Mouse (Mus musculus) CH12.LX (cell line): ENCODE data around the gene Sufu. TPM values are rescaled to one million over a fixed set of nuclear protein-coding genes. Genes with fewer than 3 reads are reported as not detected.

Experiments used
- DNase-seq: peaks from one replicate; pipeline ENCODE4 v3.0.0-alpha.2; 2013; ENCODE audit errors: extremely low read depth
- H3K27ac ChIP-seq: 2 replicates; pipeline ENCODE4 v1.5.1; 2012; ENCODE audit warnings: low read depth, mild to moderate bottlenecking, control low read depth, moderate library complexity; ENCODE audit not compliant: insufficient read depth
- H3K27me3 ChIP-seq: replicated peaks from 2 replicates; pipeline ENCODE3; 2012; ENCODE audit warnings: inconsistent platforms
- H3K36me3 ChIP-seq, 2 experiments: replicated peaks in 1 of 2; 2 replicates each; pipeline versions ENCODE3 to v1.6.1; 2012; ENCODE audit warnings: inconsistent platforms in 1 of 2, low read length in 1 of 2, mild to moderate bottlenecking in 1 of 2, mixed read lengths in 1 of 2, moderate library complexity in 1 of 2; ENCODE audit not compliant: control insufficient read depth in 1 of 2, insufficient read depth in 1 of 2
- H3K4me1 ChIP-seq, 2 experiments: 2 replicates each; pipeline ENCODE4 v1.6.1; 2012; ENCODE audit warnings: inconsistent platforms in 1 of 2, moderate library complexity in 1 of 2; ENCODE audit not compliant: insufficient read depth in 2 of 2, control insufficient read depth in 1 of 2
- H3K4me2 ChIP-seq: 2 replicates; pipeline ENCODE4 v1.6.1; 2012; ENCODE audit warnings: low read depth, mild to moderate bottlenecking, control low read depth; ENCODE audit not compliant: poor library complexity, insufficient read depth, severe bottlenecking
- H3K4me3 ChIP-seq, 3 experiments: fragments of 150-350 bp in 1 of 3; sonication (generic) in 1 of 3; replicated peaks in 1 of 3; 2 replicates each; pipeline versions ENCODE3 to v1.5.1; 2011 to 2012; ENCODE audit warnings: low read depth in 2 of 3, low read length in 2 of 3, mild to moderate bottlenecking in 2 of 3, moderate library complexity in 2 of 3, control low read depth in 1 of 3, improper control_type of control experiment in 1 of 3, inconsistent platforms in 1 of 3, mixed read lengths in 1 of 3; ENCODE audit not compliant: poor library complexity in 1 of 3
- H3K79me2 ChIP-seq: replicated peaks from 2 replicates; pipeline ENCODE4 v1.6.1; 2012; ENCODE audit warnings: mild to moderate bottlenecking, moderate library complexity; ENCODE audit not compliant: control insufficient read depth, poor library complexity, insufficient read depth, severe bottlenecking; ENCODE audit errors: extremely low read depth
- H3K9ac ChIP-seq: 2 replicates; pipeline ENCODE4 v1.6.1; 2012; ENCODE audit warnings: low read depth, mild to moderate bottlenecking, control low read depth, moderate library complexity; ENCODE audit not compliant: insufficient read depth
- H3K9me3 ChIP-seq: replicated peaks from 2 replicates; pipeline ENCODE3; 2012; ENCODE audit warnings: low read length, inconsistent platforms, mixed read lengths
- CHD1 ChIP-seq: IDR thresholded peaks from 2 replicates; pipeline ENCODE4 v1.6.1; 2012; ENCODE audit warnings: low read depth, low read length, improper control_type of control experiment, inconsistent platforms
- CHD2 ChIP-seq: IDR thresholded peaks from 2 replicates; pipeline ENCODE4 v1.6.1; 2011; ENCODE audit warnings: low read length, improper control_type of control experiment
- E2F4 ChIP-seq: IDR thresholded peaks from 2 replicates; pipeline ENCODE4 v1.6.1; 2011; ENCODE audit warnings: low read depth, low read length, improper control_type of control experiment; ENCODE audit not compliant: insufficient replicate concordance
- ELF1 ChIP-seq: IDR thresholded peaks from 2 replicates; pipeline ENCODE4 v1.6.1; 2014; ENCODE audit warnings: low read depth, mild to moderate bottlenecking, inconsistent platforms, low read length, improper control_type of control experiment
- EP300 ChIP-seq: IDR thresholded peaks from 2 replicates; pipeline ENCODE4 v1.6.1; 2011; ENCODE audit warnings: low read length, improper control_type of control experiment
- GABPA ChIP-seq: IDR thresholded peaks from 2 replicates; pipeline ENCODE4 v1.6.1; 2012; ENCODE audit warnings: low read depth, low read length, improper control_type of control experiment, inconsistent platforms; ENCODE audit not compliant: insufficient replicate concordance
- HCFC1 ChIP-seq: IDR thresholded peaks from 2 replicates; pipeline ENCODE4 v1.6.1; 2012; ENCODE audit warnings: low read depth, mild to moderate bottlenecking, inconsistent platforms, low read length, improper control_type of control experiment
- JUND ChIP-seq: conservative IDR thresholded peaks from 2 replicates; pipeline ENCODE4 v1.6.1; 2011; ENCODE audit warnings: low read depth, low read length, improper control_type of control experiment
- MAFK ChIP-seq: IDR thresholded peaks from 2 replicates; pipeline ENCODE4 v1.6.1; 2011; ENCODE audit warnings: low read length, improper control_type of control experiment; ENCODE audit not compliant: insufficient replicate concordance
- MAZ ChIP-seq: IDR thresholded peaks from 2 replicates; pipeline ENCODE4 v1.6.1; 2012; ENCODE audit warnings: low read depth, mild to moderate bottlenecking, inconsistent platforms, low read length, improper control_type of control experiment, moderate library complexity
- MXI1 ChIP-seq: IDR thresholded peaks from 2 replicates; pipeline ENCODE4 v1.6.1; 2011; ENCODE audit warnings: mild to moderate bottlenecking, low read depth, low read length, improper control_type of control experiment
- NELFE ChIP-seq: IDR thresholded peaks from 2 replicates; pipeline ENCODE4 v1.6.1; 2011; ENCODE audit warnings: low read depth, low read length, improper control_type of control experiment
- NRF1 ChIP-seq: IDR thresholded peaks from 2 replicates; pipeline ENCODE4 v1.6.1; 2014; ENCODE audit warnings: low read depth, mild to moderate bottlenecking, inconsistent platforms, low read length, improper control_type of control experiment, moderate library complexity
- PAX5 ChIP-seq: IDR thresholded peaks from 2 replicates; pipeline ENCODE4 v1.6.1; 2012; ENCODE audit warnings: low read length, inconsistent platforms, mixed read lengths
- POLR2AphosphoS2 ChIP-seq: IDR thresholded peaks from 2 replicates; pipeline ENCODE4 v1.6.1; 2011; ENCODE audit warnings: low read depth, low read length, improper control_type of control experiment
- SIN3A ChIP-seq: IDR thresholded peaks from 2 replicates; pipeline ENCODE4 v1.6.1; 2012; ENCODE audit warnings: low read length, improper control_type of control experiment, inconsistent platforms
- TBP ChIP-seq: conservative IDR thresholded peaks from 2 replicates; pipeline ENCODE4 v1.6.1; 2011; ENCODE audit warnings: low read depth, low read length, improper control_type of control experiment
- UBTF ChIP-seq: IDR thresholded peaks from 2 replicates; pipeline ENCODE4 v1.6.1; 2012; ENCODE audit warnings: low read depth, mild to moderate bottlenecking, inconsistent platforms, low read length, improper control_type of control experiment, moderate library complexity
- USF1 ChIP-seq: IDR thresholded peaks from 2 replicates; pipeline ENCODE4 v1.6.1; 2014; ENCODE audit warnings: low read depth, mild to moderate bottlenecking, inconsistent platforms, low read length, improper control_type of control experiment
- ZC3H11A ChIP-seq: IDR thresholded peaks from 2 replicates; pipeline ENCODE4 v1.6.1; 2012; ENCODE audit warnings: low read depth, mild to moderate bottlenecking, inconsistent platforms, low read length, improper control_type of control experiment
- ZMIZ1 ChIP-seq: IDR thresholded peaks from 2 replicates; pipeline ENCODE4 v1.6.1; 2012; ENCODE audit warnings: low read depth, mild to moderate bottlenecking, inconsistent platforms, low read length, improper control_type of control experiment
- ZNF384 ChIP-seq: IDR thresholded peaks from 2 replicates; pipeline ENCODE4 v1.6.1; 2012; ENCODE audit warnings: low read depth, low read length, improper control_type of control experiment, inconsistent platforms
- dilution Hi-C: fragments of 300-500 bp; cut with MboI; formaldehyde crosslinking; loops from 2 replicates; pipeline ENCODE4 v1.14.3; 2020; ENCODE audit warnings: low sequenced_read_pairs; ENCODE audit not compliant: extremely low pct_unique_long_range_greater_than_20kb, extremely low pct_ligation_motif_present
- in situ Hi-C: fragments of 300-500 bp; cut with MboI; formaldehyde crosslinking; loops from 3 replicates; pipeline ENCODE4 v1.14.3; 2019; ENCODE audit warnings: low sequenced_read_pairs, low pct_ligation_motif_present, low pct_unique_long_range_greater_than_20kb, mixed read lengths
- polyA plus RNA-seq: library from polyadenylated mRNA; unstranded; fragments of >175 nt; gene quantifications from 2 replicates; pipeline ENCODE4 v1.2.1, GENCODE M21; 2012; ENCODE audit warnings: low read depth; ENCODE audit not compliant: insufficient read length
- total RNA-seq, 2 experiments: library from RNA; depleted of rRNA; stranded (reverse); fragments of 300-350 nt in 1 of 2; fragments of >200 nt in 1 of 2; gene quantifications; 2 replicates each; pipeline ENCODE4 v1.2.3; 2012 to 2014

Sufu gene
- total and polyA plus RNA-seq, 3 experiments: 3.6 to 22.6 (median 9.8) TPM

DNA sequence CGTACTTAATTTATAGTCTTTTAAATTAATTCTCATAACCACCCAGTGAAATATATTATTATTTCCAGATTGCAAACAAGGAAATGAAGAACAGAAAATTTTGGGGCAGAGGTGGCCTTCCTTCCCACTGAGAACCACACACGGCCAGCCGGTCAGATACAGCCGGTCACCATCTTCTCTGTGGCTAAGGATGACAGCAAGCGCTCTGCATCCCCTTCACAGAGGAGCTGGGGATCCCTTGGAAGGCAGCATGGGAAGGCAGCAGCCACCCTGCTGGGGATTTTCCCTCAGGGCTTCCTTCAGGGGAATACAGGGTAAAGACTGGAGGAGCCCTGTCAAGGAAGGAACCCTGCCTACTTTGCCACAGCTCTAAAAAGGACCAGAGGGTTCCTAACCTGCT, 136.8 kb downstream of the Sufu start:
- TF ChIP-seq NELFE (no peak), TBP (no peak), EP300 (no peak), ZMIZ1 (no peak), PAX5 (no peak)
- H3K4me2 ChIP-seq: no peak overlapping the region
- in situ Hi-C loops (no loop called here), dilution Hi-C loops (no loop called here)
- H3K36me3 ChIP-seq: peaks cover 0 to 9% of the 10 kb centered on the region in 2 experiments
- DNase-seq: no peak
- no peaks in the 10 kb centered on the region for H3K9me3 ChIP-seq
- no peaks in the 10 kb centered on the region for H3K27me3 ChIP-seq
- no peaks in the 10 kb centered on the region for H3K79me2 ChIP-seq
- H3K27ac ChIP-seq: no peak overlapping the region
- no peak overlapping the region for H3K9ac ChIP-seq
- H3K4me1 ChIP-seq: peaks cover 9 to 68% of the 10 kb centered on the region in 2 experiments
- H3K4me3 ChIP-seq: no peak overlapping the region

DNA sequence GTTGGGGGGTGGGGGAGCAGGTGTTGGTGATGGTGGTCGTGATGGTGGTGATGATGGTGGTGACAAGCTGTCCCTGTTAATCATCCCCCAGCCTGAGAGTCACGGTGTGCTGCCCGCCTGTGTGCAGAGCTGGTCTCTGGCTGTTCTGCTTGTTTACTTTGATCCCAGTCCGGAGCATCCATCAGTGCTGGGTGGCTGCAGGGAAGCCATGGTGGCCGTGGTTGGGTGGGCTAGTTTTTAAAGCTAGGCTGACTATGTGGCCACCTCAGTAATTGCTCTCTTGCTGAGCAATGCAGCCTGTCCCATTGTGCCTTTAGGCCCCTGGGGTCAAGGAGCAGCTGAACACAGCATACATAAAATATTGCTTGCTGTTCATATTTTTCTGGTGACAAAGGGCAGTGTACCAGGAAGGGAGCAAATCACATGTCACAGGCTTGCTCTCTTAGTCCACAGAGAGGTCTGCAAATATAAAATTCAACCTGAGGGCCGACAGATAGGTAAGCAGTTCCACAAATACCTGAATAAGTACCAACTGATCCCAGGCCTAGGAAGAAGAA, 137.9 kb downstream of the Sufu start:
- dilution Hi-C loops (no loop called here), in situ Hi-C loops (no loop called here)
- peaks cover 0 to 13% of the 10 kb centered on the region in 2 experiments for H3K36me3 ChIP-seq
- no peak overlapping the region for H3K4me3 ChIP-seq
- DNase-seq: no peak
- no peak for TF ChIP-seq E2F4
- TF ChIP-seq JUND: no peak
- TF ChIP-seq USF1: no peak
- TF ChIP-seq PAX5: no peak
- no peak for TF ChIP-seq ZNF384
- TF ChIP-seq TBP: no peak
- TF ChIP-seq UBTF: no peak
- no peak for TF ChIP-seq POLR2AphosphoS2
- TF ChIP-seq HCFC1: no peak
- TF ChIP-seq GABPA: no peak
- no peak for TF ChIP-seq CHD2
- TF ChIP-seq MXI1: no peak
- no peak for TF ChIP-seq ELF1
- no peak for TF ChIP-seq CHD1
- TF ChIP-seq MAFK: no peak
- TF ChIP-seq MAZ: no peak
- no peak for TF ChIP-seq SIN3A
- TF ChIP-seq NRF1: no peak
- no peak for TF ChIP-seq ZC3H11A
- no peak overlapping the region for H3K4me2 ChIP-seq
- H3K27ac ChIP-seq: no peak overlapping the region
- no peak overlapping the region for H3K9ac ChIP-seq
- H3K4me1 ChIP-seq: peaks cover 6 to 57% of the 10 kb centered on the region in 2 experiments
- no peaks in the 10 kb centered on the region for H3K27me3 ChIP-seq
- no peaks in the 10 kb centered on the region for H3K9me3 ChIP-seq
- H3K79me2 ChIP-seq: no peaks in the 10 kb centered on the region
